Mouse (Mus musculus) G1E (cell line): ENCODE measurements around the gene Cd33. TPM values are rescaled to one million over a fixed set of nuclear protein-coding genes. Genes with fewer than 3 reads are reported as not detected.

Experiments
- ATAC-seq: 2 replicates; pipeline ENCODE4 v1.8.0; 2016; ENCODE audit warnings: mild to moderate bottlenecking; ENCODE audit not compliant: insufficient number of reproducible peaks, poor library complexity, low FRiP score, severe bottlenecking; ENCODE audit errors: extremely low read depth
- DNase-seq: peaks from one replicate; pipeline ENCODE4 v3.0.0; 2012; ENCODE audit warnings: low spot score
- H3K27me3 ChIP-seq: 2 replicates; pipeline ENCODE4 v1.6.1; 2012; ENCODE audit warnings: mild to moderate bottlenecking, low read length, inconsistent platforms; ENCODE audit not compliant: insufficient read depth
- H3K36me3 ChIP-seq: replicated peaks from 2 replicates; pipeline ENCODE3; 2012; ENCODE audit warnings: mild to moderate bottlenecking, inconsistent platforms
- H3K4me1 ChIP-seq: 2 replicates; pipeline ENCODE4 v1.6.1; 2012; ENCODE audit warnings: low read depth, low read length, inconsistent platforms, mixed read lengths; ENCODE audit not compliant: insufficient read depth
- H3K4me3 ChIP-seq: 2 replicates; pipeline ENCODE4 v1.5.1; 2012; ENCODE audit warnings: low read depth, mild to moderate bottlenecking, inconsistent platforms, low read length, moderate library complexity, mixed read lengths
- H3K9me3 ChIP-seq: replicated peaks from 2 replicates; pipeline ENCODE4 v1.6.1; 2012; ENCODE audit warnings: inconsistent platforms
- CTCF ChIP-seq: IDR thresholded peaks from 2 replicates; pipeline ENCODE4 v1.5.1; 2012; ENCODE audit warnings: low read depth, low read length, inconsistent platforms, mixed read lengths
- GATA1 ChIP-seq: IDR thresholded peaks from 2 replicates; pipeline ENCODE4 v1.6.1; 2012; ENCODE audit warnings: borderline replicate concordance, low read length, inconsistent platforms, mixed read lengths
- GATA2 ChIP-seq: IDR thresholded peaks from 2 replicates; pipeline ENCODE4 v1.6.1; 2012; ENCODE audit warnings: low read depth, low read length, inconsistent platforms, borderline replicate concordance
- POLR2AphosphoS5 ChIP-seq: IDR thresholded peaks from 2 replicates; pipeline ENCODE4 v1.6.1; 2012; ENCODE audit warnings: low read depth, low read length, inconsistent platforms; ENCODE audit not compliant: insufficient replicate concordance
- TAL1 ChIP-seq: conservative IDR thresholded peaks from 2 replicates; pipeline ENCODE4 v1.6.1; 2012; ENCODE audit warnings: low read depth, low read length, inconsistent platforms, mixed read lengths
- polyA plus RNA-seq: library from polyadenylated mRNA; stranded (reverse); fragments of >175 nt; gene quantifications from 2 replicates; pipeline ENCODE4 v1.2.3, GENCODE M21; 2012
- total RNA-seq, 2 experiments: library from RNA; stranded (forward) in 1 of 2; stranded (reverse) in 1 of 2; fragments of 200-1000 nt in 1 of 2; fragments of >200 nt in 1 of 2; fragmentation: Nextera tagmentation in 1 of 2; gene quantifications; 2 replicates each; pipeline ENCODE4 v1.2.3; 2014 to 2017

The Cd33 gene
- total RNA-seq (2014; fragmentation: Nextera tagmentation) (0.10 TPM in 1 of 2 replicates, not detected in the other), total RNA-seq (2017) (0.41 and 0.60 TPM in 2 replicates), polyA plus RNA-seq (0.13 and 0.69 TPM in 2 replicates)

DNA sequence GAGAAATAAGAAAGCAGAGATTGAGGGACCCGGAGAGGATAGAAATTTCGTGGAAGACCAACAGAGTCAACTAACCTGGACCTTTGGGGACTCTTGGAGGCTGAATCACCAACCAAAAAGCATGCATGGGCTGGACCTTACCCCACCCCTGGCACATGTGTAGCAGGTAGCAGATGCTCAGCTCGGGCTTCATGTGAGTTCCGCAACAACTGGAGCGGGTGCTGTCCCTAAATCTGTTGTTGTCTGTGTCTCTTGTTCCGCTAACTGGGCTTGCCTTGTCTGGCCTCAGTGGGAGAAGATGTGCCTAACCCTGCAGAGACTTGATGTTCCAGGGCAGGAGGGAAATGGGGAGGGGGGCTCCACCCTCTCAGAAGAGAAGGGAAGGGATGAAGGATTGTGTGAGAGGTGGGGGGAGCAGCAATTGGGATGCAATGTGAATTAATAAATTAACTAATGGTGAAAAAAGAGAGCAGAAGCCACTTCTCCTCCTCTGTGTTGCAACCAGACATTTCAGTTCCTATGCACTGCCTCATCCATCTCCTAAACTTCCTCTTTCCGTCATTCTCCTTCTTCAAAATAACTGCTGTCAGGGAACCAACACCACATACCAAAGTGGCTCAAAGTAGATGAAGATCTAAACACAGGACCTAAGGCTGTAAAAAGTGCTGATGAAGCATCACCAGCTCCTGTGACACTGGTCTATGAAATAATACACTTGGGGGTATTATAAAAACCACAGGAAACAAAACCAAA, at the start of gene Cd33:
Gene Cd33 (minus strand): TSS at position 204 of the 753 bp plus-strand sequence.
- no peaks in the 10 kb centered on the region for H3K4me1 ChIP-seq
- TF ChIP-seq CTCF: no peak
- TF ChIP-seq POLR2AphosphoS5: no peak
- no peak for TF ChIP-seq GATA2
- TF ChIP-seq TAL1: no peak
- no peak for TF ChIP-seq GATA1

DNA sequence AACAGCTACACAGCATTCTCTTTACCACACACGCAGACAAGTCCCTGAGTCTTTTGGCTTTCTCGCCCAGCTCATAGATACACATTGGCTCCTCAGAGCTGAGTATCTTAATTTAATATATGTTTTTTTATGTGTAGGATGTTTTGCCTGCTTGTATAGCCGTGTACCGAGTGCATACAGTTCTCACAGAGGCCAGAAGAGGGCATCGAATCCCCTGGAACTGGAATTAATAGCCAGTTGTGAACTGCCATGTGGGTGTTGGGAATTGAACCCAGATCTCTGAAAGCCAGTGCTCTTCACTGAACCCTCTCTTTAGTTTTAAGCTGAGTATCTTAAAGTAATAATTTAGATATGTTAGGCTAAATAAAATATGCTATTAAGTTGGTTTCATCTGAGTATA, 40.6 kb upstream of the Cd33 start:
- no peak overlapping the region for H3K4me3 ChIP-seq
- peaks cover 10% of the 10 kb centered on the region for H3K4me1 ChIP-seq
- ATAC-seq (no peak), DNase-seq (no peak)
- no peaks in the 10 kb centered on the region for H3K27me3 ChIP-seq
- no peaks in the 10 kb centered on the region for H3K9me3 ChIP-seq
- peaks cover 54% of the 10 kb centered on the region for H3K36me3 ChIP-seq
- no peak for TF ChIP-seq POLR2AphosphoS5
- 0 out of 2 replicates have a peak, but pooled peaks have one; percentile 5 for TF ChIP-seq CTCF

More for the DNA sequence above, at the start of gene Cd33:
- H3K27me3 ChIP-seq: 0 out of 2 replicates have a peak, but pooled peaks cover 5% of the 10 kb centered on the region
- no peak for ATAC-seq
- DNase-seq: no peak
- H3K36me3 ChIP-seq: no peaks in the 10 kb centered on the region
- H3K4me3 ChIP-seq: no peak within 1 kb of the TSS
- H3K9me3 ChIP-seq: no peaks in the 10 kb centered on the region

DNA sequence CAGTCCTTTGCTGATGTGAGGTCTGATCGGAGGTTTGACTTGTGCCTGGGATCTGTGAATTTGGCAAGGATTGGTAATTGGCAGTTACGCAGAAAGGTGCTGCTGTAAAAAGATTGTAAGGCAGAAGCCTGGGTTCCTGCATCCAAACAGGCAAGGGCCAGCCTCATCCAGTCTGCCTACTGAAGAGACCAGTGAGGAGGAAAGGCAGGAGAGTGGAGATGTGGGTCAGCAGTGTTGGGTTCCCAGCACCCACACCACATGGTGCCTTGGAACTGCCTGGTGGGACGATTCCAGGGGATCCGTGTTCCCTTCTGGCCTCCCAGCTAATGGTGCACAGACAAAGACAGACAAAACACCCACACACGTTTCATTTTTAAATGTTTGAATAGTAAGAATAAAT, 36.3 kb upstream of the Cd33 start:
- TF ChIP-seq CTCF: no peak
- no peak for TF ChIP-seq TAL1
- no peak for TF ChIP-seq GATA2
- no peak for TF ChIP-seq GATA1
- TF ChIP-seq POLR2AphosphoS5: no peak
- Histone ChIP-seq H3K4me3 (peak overlapping the region; percentile 57; the same call in 1 of the 2 replicates), H3K36me3 (peaks cover 20% of the 10 kb centered on the region), H3K4me1 (peaks cover 10% of the 10 kb centered on the region), H3K27me3 (no peaks in the 10 kb centered on the region), H3K9me3 (no peaks in the 10 kb centered on the region)
- DNase-seq (no peak), ATAC-seq (no peak)

DNA sequence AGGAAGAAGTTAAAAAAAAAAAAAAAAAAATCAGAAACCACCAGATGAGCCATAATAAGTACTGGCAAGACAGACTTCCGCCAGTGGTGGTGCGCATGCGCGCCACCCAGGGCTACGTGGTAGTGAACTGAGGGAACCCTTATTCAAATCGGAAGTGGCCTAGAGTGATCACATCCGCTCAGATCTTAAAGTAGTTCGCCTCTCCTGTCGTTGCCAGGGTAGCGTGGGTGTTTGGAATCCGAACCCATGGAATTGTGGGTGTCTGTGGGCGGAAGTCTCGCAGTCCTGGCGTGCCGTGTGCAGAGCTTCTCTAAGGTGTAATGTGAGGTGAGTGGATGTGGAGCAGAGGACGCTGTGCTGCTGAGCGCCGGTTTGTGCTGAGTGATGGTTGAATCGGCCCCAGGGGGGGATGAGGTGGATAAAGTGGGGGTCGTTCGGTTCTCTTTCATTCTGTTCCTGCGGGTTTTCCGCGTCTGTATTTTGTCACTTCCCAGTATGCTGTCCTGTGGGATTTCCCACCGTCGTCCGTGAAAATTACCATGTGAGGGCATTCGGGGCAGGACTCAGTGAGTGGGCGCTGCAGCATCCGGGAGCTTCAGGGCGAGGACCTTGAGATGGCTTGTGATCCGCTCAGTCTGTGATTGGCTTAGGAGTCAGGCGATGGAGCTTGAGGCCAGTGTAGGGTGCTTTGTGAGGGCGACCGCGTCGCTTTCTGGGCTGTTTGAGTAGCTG, 35.4 kb upstream of the Cd33 start, which contains the start of gene Zfp719:
Gene Zfp719 (plus strand): TSS at position 171 of the 732 bp plus-strand sequence.
- DNase-seq: peak; percentile 40
- peak within 1 kb of the TSS; percentile 74 for H3K4me3 ChIP-seq
- H3K4me1 ChIP-seq: peaks cover 10% of the 10 kb centered on the region
- TF ChIP-seq GATA2 (no peak), TAL1 (no peak), GATA1 (no peak), CTCF (no peak), POLR2AphosphoS5 (no peak)
- H3K36me3 ChIP-seq: peaks cover 13% of the 10 kb centered on the region
- peak; percentile 90 for ATAC-seq
- H3K27me3 ChIP-seq: no peaks in the 10 kb centered on the region
- H3K9me3 ChIP-seq: no peaks in the 10 kb centered on the region

DNA sequence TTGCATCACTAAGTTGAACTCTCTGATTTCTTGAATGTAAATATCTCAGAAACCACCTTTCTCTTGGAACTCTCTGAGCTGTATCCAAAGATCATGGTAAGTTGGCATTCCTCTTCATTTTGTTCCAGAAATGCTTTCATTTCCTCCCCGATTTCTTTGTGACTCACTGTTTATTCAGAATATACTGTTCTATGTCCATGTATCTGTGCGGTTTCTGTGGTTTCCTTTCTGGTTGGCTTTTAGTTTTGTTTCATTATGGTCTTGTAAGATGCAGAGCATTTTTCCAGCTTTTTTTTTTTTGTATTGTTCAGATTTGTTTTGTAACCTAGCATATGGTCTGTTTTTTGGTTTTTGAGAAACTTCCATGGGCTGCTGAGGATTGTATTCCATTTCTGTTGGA, 27.0 kb upstream of the Cd33 start:
- no peak for ATAC-seq
- TF ChIP-seq GATA1 (no peak), TAL1 (no peak), GATA2 (no peak), CTCF (no peak), POLR2AphosphoS5 (no peak)
- H3K9me3 ChIP-seq: no peaks in the 10 kb centered on the region
- DNase-seq: no peak
- no peaks in the 10 kb centered on the region for H3K4me1 ChIP-seq
- peaks cover 33% of the 10 kb centered on the region for H3K36me3 ChIP-seq
- H3K4me3 ChIP-seq: no peak overlapping the region
- no peaks in the 10 kb centered on the region for H3K27me3 ChIP-seq

DNA sequence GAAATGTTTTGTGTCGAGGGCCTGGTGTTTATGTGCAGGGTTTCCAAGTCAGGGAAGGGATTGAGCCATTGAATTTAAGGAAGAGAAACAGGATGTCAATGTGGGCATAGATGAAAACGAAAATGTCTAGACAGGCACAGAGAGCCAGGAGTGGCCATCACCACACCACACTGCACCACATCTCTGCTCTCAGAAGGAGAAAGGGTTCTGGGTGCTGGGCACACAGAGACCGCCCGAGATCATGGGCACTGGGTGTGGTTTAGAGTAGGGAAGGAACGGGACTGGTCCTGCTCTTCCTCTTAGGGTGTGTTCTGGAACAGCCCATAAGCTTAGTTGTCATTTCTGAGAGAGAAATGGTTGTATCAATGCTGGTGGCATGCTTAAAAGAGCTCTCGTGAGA, 19.1 kb upstream of the Cd33 start:
- Histone ChIP-seq H3K27me3 (no peaks in the 10 kb centered on the region), H3K36me3 (peaks cover 13% of the 10 kb centered on the region), H3K4me3 (no peak overlapping the region), H3K4me1 (peaks cover 12% of the 10 kb centered on the region), H3K9me3 (no peaks in the 10 kb centered on the region)
- ATAC-seq (no peak), DNase-seq (no peak)
- TF ChIP-seq POLR2AphosphoS5 (no peak), GATA1 (no peak), GATA2 (no peak), TAL1 (no peak), CTCF (no peak)
